Mouse (Mus musculus) midbrain, embryonic 13.5 days (tissue): ENCODE measurements around the gene Nprl2. TPM values are rescaled to one million over a fixed set of nuclear protein-coding genes. Genes with fewer than 3 reads are reported as not detected.

ENCODE experiments used
- polyA plus RNA-seq: library from polyadenylated mRNA; unstranded; fragments of >200 nt; fragmentation: Nextera tagmentation; extraction: Ambion mirVana; gene quantifications from 2 replicates; pipeline ENCODE4 v1.2.1, GENCODE M21; 2015

Nprl2 gene
- polyA plus RNA-seq, 1 experiment from 2014 or later = 67.7 TPM

Other genes starting within 250 kb of the Nprl2 start
- gene Cish, start 246.2 kb upstream of the Nprl2 start, polyA plus RNA-seq = 6.3 and 6.6 TPM in 2 replicates
- 17.5 and 18.1 TPM in 2 replicates for gene Hemk1, start 203.9 kb upstream of the Nprl2 start, polyA plus RNA-seq
- 6.4 and 8.2 TPM in 2 replicates for gene 6430571L13Rik, start 201.6 kb upstream of the Nprl2 start, polyA plus RNA-seq
- 5.9 and 7.1 TPM in 2 replicates for gene Cacna2d2, start 142.6 kb upstream of the Nprl2 start, polyA plus RNA-seq
- gene Tmem115, start 8.3 kb upstream of the Nprl2 start, polyA plus RNA-seq = 38.6 and 41.3 TPM in 2 replicates
- 28.3 and 29.1 TPM in 2 replicates for gene Cyb561d2, start within 50 bp of the Nprl2 start, polyA plus RNA-seq
- 1.1 and 1.5 TPM in 2 replicates for gene Zmynd10, start 5.1 kb downstream of the Nprl2 start, polyA plus RNA-seq
- 38.6 and 39.5 TPM in 2 replicates for gene Rassf1, start 9.3 kb downstream of the Nprl2 start, polyA plus RNA-seq
- 93.2 and 109 TPM in 2 replicates for gene Tusc2, start 21.0 kb downstream of the Nprl2 start, polyA plus RNA-seq
- 98.9 and 106 TPM in 2 replicates for gene Hyal2, start 25.7 kb downstream of the Nprl2 start, polyA plus RNA-seq
- 7.0 and 10.0 TPM in 2 replicates for gene Hyal1, start 34.7 kb downstream of the Nprl2 start, polyA plus RNA-seq
- gene Naa80, start 36.7 kb downstream of the Nprl2 start, polyA plus RNA-seq = 16.5 and 19.1 TPM in 2 replicates
- 1.1 and 1.8 TPM in 2 replicates for gene Hyal3, start 38.6 kb downstream of the Nprl2 start, polyA plus RNA-seq
- 13.5 and 14.7 TPM in 2 replicates for gene Ifrd2, start 45.4 kb downstream of the Nprl2 start, polyA plus RNA-seq
- gene Sema3b, start 67.0 kb downstream of the Nprl2 start, polyA plus RNA-seq = 2.3 and 2.7 TPM in 2 replicates
- 399 and 416 TPM in 2 replicates for gene Gnai2, start 93.1 kb downstream of the Nprl2 start, polyA plus RNA-seq
- 18.7 and 22.0 TPM in 2 replicates for gene Slc38a3, start 127.3 kb downstream of the Nprl2 start, polyA plus RNA-seq
- gene Gnat1, start 137.5 kb downstream of the Nprl2 start, polyA plus RNA-seq = 2.4 and 2.7 TPM in 2 replicates
- 18.9 and 24.6 TPM in 2 replicates for gene Sema3f, start 168.2 kb downstream of the Nprl2 start, polyA plus RNA-seq
- 282 and 315 TPM in 2 replicates for gene Rbm5, start 228.8 kb downstream of the Nprl2 start, polyA plus RNA-seq